Mouse (Mus musculus) ES-Bruce4 (cell line): Measurements from ENCODE around the gene Gmfg.

Experiments used
- EP300 ChIP-seq: IDR thresholded peaks from 2 replicates; pipeline ENCODE4 v1.6.1; 2011; ENCODE audit warnings: low read depth, low read length; ENCODE audit not compliant: insufficient read depth
- POLR2A ChIP-seq: IDR thresholded peaks from one replicate; pipeline ENCODE4 v1.8.1; 2011; ENCODE audit warnings: low read length; ENCODE audit not compliant: insufficient read depth

GRCm38 (mm10) chr7:28398696-28399340, 38.4 kb upstream of the Gmfg start:
- TF ChIP-seq POLR2A: no peak
- no peak for TF ChIP-seq EP300
